Mouse (Mus musculus): Measurements from ENCODE around the gene E2f2. TPM values are rescaled to one million over a fixed set of nuclear protein-coding genes. Genes with fewer than 3 reads are reported as not detected.
A peak's percentile ranks its signal among the peaks of the same experiment; 100 is the strongest.

E2f2 gene
- polyA plus RNA-seq, 1 experiment from 2014 or later, result 2.5 TPM

GRCm38 (mm10) chr4:136210931-136211330 lies 38.7 kb downstream of the E2f2 start:
- peaks cover 4 to 10% of the 10 kb centered on the region in 2 experiments; a peak in 2 of 4 replicates for H3K4me1 ChIP-seq (ENCODE audit: control insufficient read depth in 2 of 2, insufficient read depth in 2 of 2, low read length in 2 of 2)

GRCm38 (mm10) chr4:136213629-136214028 lies 41.4 kb downstream of the E2f2 start:
- Histone ChIP-seq H3K4me3 (ENCODE audit: control insufficient read depth in 1 of 2, insufficient read depth in 1 of 2, low read depth in 1 of 2, low read length in 2 of 2) (no peak overlapping the region), H3K4me2 (ENCODE audit: low read length) (no peak overlapping the region), H3K4me1 (ENCODE audit: control insufficient read depth in 2 of 2, insufficient read depth in 2 of 2, low read length in 2 of 2) (peaks cover 7 to 10% of the 10 kb centered on the region in 2 experiments), H3K9me3 (ENCODE audit: control insufficient read depth, low read length) (no peaks in the 10 kb centered on the region), H3K9ac (ENCODE audit: low read length) (no peak overlapping the region), H3K27me3 (ENCODE audit: control insufficient read depth, insufficient read depth, low read length) (no peaks in the 10 kb centered on the region), H3K36me3 (ENCODE audit: control insufficient read depth, insufficient read depth, low read length) (no peaks in the 10 kb centered on the region), H3K27ac (replicated peaks in 1 of 2; ENCODE audit: control insufficient read depth in 1 of 2, insufficient read depth in 1 of 2, low read depth in 2 of 2, low read length in 2 of 2) (no peak overlapping the region)
- ATAC-seq (ENCODE audit: insufficient number of reproducible peaks, insufficient read depth, low FRiP score, low read depth), result no peak
- 44% methylated on average over 7 of the region's 7 CpGs for WGBS

More at GRCm38 (mm10) chr4:136210931-136211330, 38.7 kb downstream of the E2f2 start:
- no peaks in the 10 kb centered on the region for H3K27me3 ChIP-seq (ENCODE audit: control insufficient read depth, insufficient read depth, low read length)
- WGBS, result 75% methylated on average over 9 of the region's 9 CpGs
- H3K27ac ChIP-seq (replicated peaks in 1 of 2; ENCODE audit: control insufficient read depth in 1 of 2, insufficient read depth in 1 of 2, low read depth in 2 of 2, low read length in 2 of 2), result no peak overlapping the region
- no peak overlapping the region for H3K4me3 ChIP-seq (ENCODE audit: control insufficient read depth in 1 of 2, insufficient read depth in 1 of 2, low read depth in 1 of 2, low read length in 2 of 2)
- no peaks in the 10 kb centered on the region for H3K36me3 ChIP-seq (ENCODE audit: control insufficient read depth, insufficient read depth, low read length)
- no peak for ATAC-seq (ENCODE audit: insufficient number of reproducible peaks, insufficient read depth, low FRiP score, low read depth)
- H3K9me3 ChIP-seq (ENCODE audit: control insufficient read depth, low read length), result no peaks in the 10 kb centered on the region
- H3K9ac ChIP-seq (ENCODE audit: low read length), result no peak overlapping the region
- no peak overlapping the region for H3K4me2 ChIP-seq (ENCODE audit: low read length)

DNA sequence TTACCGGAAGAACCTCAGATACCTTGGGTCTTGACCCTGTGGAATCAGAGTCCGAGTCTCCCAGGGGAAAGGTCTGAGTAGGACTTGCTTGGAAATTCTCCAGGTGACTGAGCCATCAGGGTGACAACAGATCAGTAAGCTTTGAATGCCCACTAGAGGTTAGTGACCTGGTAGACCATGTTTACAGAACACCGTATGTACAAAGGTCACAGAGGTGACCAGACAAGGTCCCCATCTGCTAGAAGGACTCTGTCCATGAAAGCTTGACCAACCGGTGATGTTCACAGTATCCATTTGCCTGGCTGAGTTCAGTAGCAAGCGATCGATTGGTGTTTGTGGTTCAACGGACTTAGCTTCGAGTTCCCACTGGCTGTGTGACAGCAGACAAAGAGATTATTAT lies 42.6 kb downstream of the E2f2 start:
- no peak overlapping the region for H3K4me3 ChIP-seq (ENCODE audit: control insufficient read depth in 1 of 2, insufficient read depth in 1 of 2, low read depth in 1 of 2, low read length in 2 of 2)
- H3K9ac ChIP-seq (ENCODE audit: low read length), result no peak overlapping the region
- no peak overlapping the region for H3K27ac ChIP-seq (replicated peaks in 1 of 2; ENCODE audit: control insufficient read depth in 1 of 2, insufficient read depth in 1 of 2, low read depth in 2 of 2, low read length in 2 of 2)
- H3K27me3 ChIP-seq (ENCODE audit: control insufficient read depth, insufficient read depth, low read length), result no peaks in the 10 kb centered on the region
- H3K9me3 ChIP-seq (ENCODE audit: control insufficient read depth, low read length), result no peaks in the 10 kb centered on the region
- H3K36me3 ChIP-seq (ENCODE audit: control insufficient read depth, insufficient read depth, low read length), result no peaks in the 10 kb centered on the region
- no peak for ATAC-seq (ENCODE audit: insufficient number of reproducible peaks, insufficient read depth, low FRiP score, low read depth)
- WGBS, result 88% methylated on average over 8 of the region's 8 CpGs
- H3K4me2 ChIP-seq (ENCODE audit: low read length), result no peak overlapping the region
- H3K4me1 ChIP-seq (ENCODE audit: control insufficient read depth in 2 of 2, insufficient read depth in 2 of 2, low read length in 2 of 2), result peaks cover 17 to 19% of the 10 kb centered on the region in 2 experiments

- no peak overlapping the region for H3K4me3 ChIP-seq (ENCODE audit: control insufficient read depth in 1 of 2, insufficient read depth in 1 of 2, low read depth in 1 of 2, low read length in 2 of 2)
- no peaks in the 10 kb centered on the region for H3K9me3 ChIP-seq (ENCODE audit: control insufficient read depth, low read length)
- no peaks in the 10 kb centered on the region for H3K36me3 ChIP-seq (ENCODE audit: control insufficient read depth, insufficient read depth, low read length)
- H3K27me3 ChIP-seq (ENCODE audit: control insufficient read depth, insufficient read depth, low read length), result no peaks in the 10 kb centered on the region
- 89% methylated on average over 8 of the region's 8 CpGs for WGBS
- ATAC-seq (ENCODE audit: insufficient number of reproducible peaks, insufficient read depth, low FRiP score, low read depth), result no peak
- H3K4me1 ChIP-seq (ENCODE audit: control insufficient read depth in 2 of 2, insufficient read depth in 2 of 2, low read length in 2 of 2), result peaks cover 24 to 26% of the 10 kb centered on the region in 2 experiments
- no peak overlapping the region for H3K9ac ChIP-seq (ENCODE audit: low read length)
- no peak overlapping the region for H3K4me2 ChIP-seq (ENCODE audit: low read length)
- no peak overlapping the region for H3K27ac ChIP-seq (replicated peaks in 1 of 2; ENCODE audit: control insufficient read depth in 1 of 2, insufficient read depth in 1 of 2, low read depth in 2 of 2, low read length in 2 of 2)
Measured at GRCm38 (mm10) chr4:136215576-136215975, 43.4 kb downstream of the E2f2 start.

GRCm38 (mm10) chr4:136217063-136217462 lies 44.9 kb downstream of the E2f2 start:
- Histone ChIP-seq H3K27me3 (ENCODE audit: control insufficient read depth, insufficient read depth, low read length) (no peaks in the 10 kb centered on the region), H3K9me3 (ENCODE audit: control insufficient read depth, low read length) (no peaks in the 10 kb centered on the region), H3K36me3 (ENCODE audit: control insufficient read depth, insufficient read depth, low read length) (no peaks in the 10 kb centered on the region), H3K4me1 (ENCODE audit: control insufficient read depth in 2 of 2, insufficient read depth in 2 of 2, low read length in 2 of 2) (peaks cover 25 to 26% of the 10 kb centered on the region in 2 experiments), H3K27ac (replicated peaks in 1 of 2; ENCODE audit: control insufficient read depth in 1 of 2, insufficient read depth in 1 of 2, low read depth in 2 of 2, low read length in 2 of 2) (no peak overlapping the region), H3K4me2 (ENCODE audit: low read length) (no peak overlapping the region), H3K4me3 (ENCODE audit: control insufficient read depth in 1 of 2, insufficient read depth in 1 of 2, low read depth in 1 of 2, low read length in 2 of 2) (no peak overlapping the region), H3K9ac (ENCODE audit: low read length) (no peak overlapping the region)
- 70% methylated on average over 10 of the region's 10 CpGs for WGBS
- no peak for ATAC-seq (ENCODE audit: insufficient number of reproducible peaks, insufficient read depth, low FRiP score, low read depth)

- Histone ChIP-seq H3K27ac (replicated peaks in 1 of 2; ENCODE audit: control insufficient read depth in 1 of 2, insufficient read depth in 1 of 2, low read depth in 2 of 2, low read length in 2 of 2) (peak overlapping the region; percentile 24 to 68; a peak in 3 of 4 replicates), H3K4me3 (ENCODE audit: control insufficient read depth in 1 of 2, insufficient read depth in 1 of 2, low read depth in 1 of 2, low read length in 2 of 2) (peak overlapping the region in 1 of 2 experiments; percentile 19; a peak in 2 of 4 replicates), H3K36me3 (ENCODE audit: control insufficient read depth, insufficient read depth, low read length) (no peaks in the 10 kb centered on the region), H3K27me3 (ENCODE audit: control insufficient read depth, insufficient read depth, low read length) (no peaks in the 10 kb centered on the region), H3K9me3 (ENCODE audit: control insufficient read depth, low read length) (no peaks in the 10 kb centered on the region), H3K9ac (ENCODE audit: low read length) (peak overlapping the region; percentile 41; the same call in 1 of the 2 replicates), H3K4me2 (ENCODE audit: low read length) (peak overlapping the region; percentile 60), H3K4me1 (ENCODE audit: control insufficient read depth in 2 of 2, insufficient read depth in 2 of 2, low read length in 2 of 2) (peaks cover 24 to 25% of the 10 kb centered on the region in 2 experiments)
- WGBS, result 8% methylated on average over 17 of the region's 18 CpGs
- ATAC-seq (ENCODE audit: insufficient number of reproducible peaks, insufficient read depth, low FRiP score, low read depth), result peak; percentile 56; the same call in 1 of the 2 replicates
Measured at GRCm38 (mm10) chr4:136218595-136219214, 46.5 kb downstream of the E2f2 start.

GRCm38 (mm10) chr4:136220133-136220775 lies 48.1 kb downstream of the E2f2 start:
- Histone ChIP-seq H3K4me2 (ENCODE audit: low read length) (peak overlapping the region; percentile 51), H3K4me3 (ENCODE audit: control insufficient read depth in 1 of 2, insufficient read depth in 1 of 2, low read depth in 1 of 2, low read length in 2 of 2) (peak overlapping the region; percentile 11 to 16; a peak in 2 of 4 replicates), H3K9me3 (ENCODE audit: control insufficient read depth, low read length) (no peaks in the 10 kb centered on the region), H3K36me3 (ENCODE audit: control insufficient read depth, insufficient read depth, low read length) (no peaks in the 10 kb centered on the region), H3K9ac (ENCODE audit: low read length) (no peak overlapping the region), H3K27ac (replicated peaks in 1 of 2; ENCODE audit: control insufficient read depth in 1 of 2, insufficient read depth in 1 of 2, low read depth in 2 of 2, low read length in 2 of 2) (no peak overlapping the region), H3K27me3 (ENCODE audit: control insufficient read depth, insufficient read depth, low read length) (no peaks in the 10 kb centered on the region), H3K4me1 (ENCODE audit: control insufficient read depth in 2 of 2, insufficient read depth in 2 of 2, low read length in 2 of 2) (peaks cover 25 to 28% of the 10 kb centered on the region in 2 experiments)
- 12% methylated on average over 17 of the region's 17 CpGs for WGBS
- ATAC-seq (ENCODE audit: insufficient number of reproducible peaks, insufficient read depth, low FRiP score, low read depth), result 0 out of 2 replicates have a peak, but pooled peaks have one; percentile 19
